Mouse (Mus musculus): ENCODE measurements around the gene Plod2.

Gene Plod2

DNA sequence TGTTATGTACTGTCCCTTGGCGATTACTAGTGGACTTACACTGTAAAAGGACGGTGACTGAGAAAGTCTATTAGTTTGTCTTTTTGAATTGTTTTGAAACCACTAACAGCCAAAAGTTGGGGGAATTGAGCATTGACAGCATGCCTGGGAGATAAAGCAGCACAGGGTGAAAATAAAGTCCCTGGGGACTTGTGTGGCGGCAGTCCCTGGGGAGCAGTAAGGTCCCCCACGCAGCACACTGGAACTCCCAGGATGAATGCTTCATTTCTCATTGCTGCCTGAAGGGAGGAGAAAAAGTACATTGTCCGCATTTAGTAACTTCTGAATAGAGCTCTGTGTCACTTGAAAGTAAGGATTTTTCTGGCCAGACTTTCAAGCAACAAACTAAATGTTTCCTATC lies 49.5 kb downstream of the Plod2 start:
- in situ Hi-C loops (cut with MboI; ENCODE audit: low pct_unique_long_range_greater_than_20kb in 1 of 2, low sequenced_read_pairs in 2 of 2, unreplicated experiment in 1 of 2): no loop called here

DNA sequence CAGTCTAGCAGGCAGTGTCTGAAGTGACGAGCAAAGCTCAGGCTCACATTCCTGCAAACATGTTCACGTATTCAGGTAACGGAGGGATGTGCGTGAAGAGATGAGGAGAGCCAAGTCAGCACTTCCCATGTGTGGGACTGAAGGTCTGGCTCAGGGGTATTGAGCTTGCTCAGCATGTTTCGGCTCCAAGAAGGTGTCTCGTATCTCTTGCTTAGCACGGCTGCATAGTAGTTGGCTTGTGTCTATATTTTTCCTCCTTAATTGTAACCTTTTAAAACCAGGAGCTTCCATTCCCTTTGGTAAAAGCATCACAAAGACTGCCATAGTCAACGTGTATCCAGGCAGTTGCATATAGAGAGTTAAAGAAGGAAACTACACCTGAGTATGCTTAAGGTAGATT lies 50.7 kb downstream of the Plod2 start:
- in situ Hi-C loops (cut with MboI; ENCODE audit: low pct_unique_long_range_greater_than_20kb in 1 of 2, low sequenced_read_pairs in 2 of 2, unreplicated experiment in 1 of 2): no loop called here

DNA sequence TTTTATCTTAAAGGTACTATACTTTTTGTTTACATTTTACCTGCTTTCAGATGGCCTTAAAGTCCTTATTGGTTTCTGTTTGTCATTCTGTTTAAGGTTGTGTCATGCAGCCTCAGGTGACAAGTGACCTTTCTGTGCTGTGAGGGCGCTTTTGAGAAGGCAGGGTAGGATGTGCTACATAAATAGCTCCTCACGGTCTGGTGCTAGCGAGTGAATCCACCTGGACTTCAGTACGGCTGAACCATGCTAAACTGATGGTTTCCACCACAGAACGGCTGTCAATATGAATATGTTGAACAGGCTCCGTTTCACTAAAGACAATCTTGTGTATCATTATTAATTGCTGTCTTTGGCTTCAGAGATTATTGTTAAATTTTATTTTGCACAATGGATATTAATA lies 52.5 kb downstream of the Plod2 start:
- in situ Hi-C loops (cut with MboI; ENCODE audit: low pct_unique_long_range_greater_than_20kb in 1 of 2, low sequenced_read_pairs in 2 of 2, unreplicated experiment in 1 of 2): no loop called here

DNA sequence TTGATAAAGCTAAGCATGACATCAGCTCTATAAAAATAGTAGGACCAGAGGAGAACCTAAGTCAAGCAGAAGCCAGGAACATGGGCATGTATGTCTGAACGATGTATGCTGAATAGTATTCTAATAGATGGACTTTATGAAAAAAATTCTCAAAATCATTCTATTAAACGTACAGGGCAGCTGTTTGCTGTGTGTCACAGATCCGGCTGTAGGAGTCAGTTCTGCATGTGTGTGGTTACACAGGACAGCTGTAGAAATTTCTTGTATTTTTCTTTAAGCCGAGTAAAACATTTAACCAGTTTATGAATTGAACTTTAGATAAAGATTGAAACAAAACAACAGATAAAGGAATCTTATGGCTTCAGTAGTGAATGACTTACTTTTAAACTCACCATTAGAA lies 53.3 kb downstream of the Plod2 start:
- in situ Hi-C loops (cut with MboI; ENCODE audit: low pct_unique_long_range_greater_than_20kb in 1 of 2, low sequenced_read_pairs in 2 of 2, unreplicated experiment in 1 of 2): no loop called here

DNA sequence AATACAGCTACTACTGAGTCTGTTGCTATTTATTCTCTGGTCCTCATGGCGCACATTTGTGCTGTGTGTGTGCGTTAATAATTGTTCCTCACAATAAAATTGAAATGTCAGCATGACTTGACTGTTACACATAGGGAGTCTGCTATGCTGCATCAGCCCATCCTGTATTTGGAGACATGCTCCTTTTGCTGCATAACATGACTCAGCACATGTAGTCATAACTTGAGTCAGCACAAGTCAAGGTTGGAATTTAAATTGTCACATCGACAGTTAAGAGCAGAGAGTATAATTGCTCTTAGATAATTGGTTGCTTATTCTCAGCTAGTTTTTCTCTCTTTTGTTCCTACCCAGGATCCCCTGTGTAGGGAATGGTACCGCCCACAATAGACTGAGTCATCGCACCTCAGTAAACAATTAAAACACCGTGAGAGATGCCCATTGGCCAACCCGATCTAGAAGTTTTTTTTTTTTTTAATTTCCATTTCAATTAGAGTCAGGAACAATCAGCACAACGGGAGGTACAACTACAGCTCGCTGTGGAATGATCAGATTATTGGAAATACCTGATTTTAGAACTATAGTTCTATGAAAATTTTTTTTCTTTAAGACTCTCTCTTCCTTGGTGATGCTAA lies 55.0 kb downstream of the Plod2 start:
- in situ Hi-C loops (cut with MboI; ENCODE audit: low pct_unique_long_range_greater_than_20kb in 1 of 2, low sequenced_read_pairs in 2 of 2, unreplicated experiment in 1 of 2): no loop called here

DNA sequence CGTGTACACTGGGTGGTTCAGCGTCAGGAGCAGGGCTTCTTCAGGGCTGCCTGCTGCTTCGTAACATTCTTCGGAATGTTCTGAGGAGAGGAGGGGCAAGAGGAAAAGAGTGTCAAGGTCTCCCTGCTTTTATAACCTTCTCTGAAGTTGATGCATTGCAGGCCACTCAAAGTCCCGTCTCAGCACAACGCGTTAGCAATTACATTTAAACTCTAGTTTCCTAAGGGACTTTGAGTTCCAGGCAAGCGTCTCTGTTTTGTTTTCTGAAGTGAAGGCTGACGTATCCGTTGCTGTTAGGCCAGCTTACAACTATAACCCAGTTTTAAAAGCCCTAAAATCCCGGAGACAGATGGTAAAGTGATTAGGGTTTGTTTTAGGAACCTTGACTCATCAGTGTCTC lies 55.8 kb downstream of the Plod2 start:
- in situ Hi-C loops (cut with MboI; ENCODE audit: low pct_unique_long_range_greater_than_20kb in 1 of 2, low sequenced_read_pairs in 2 of 2, unreplicated experiment in 1 of 2): no loop called here

DNA sequence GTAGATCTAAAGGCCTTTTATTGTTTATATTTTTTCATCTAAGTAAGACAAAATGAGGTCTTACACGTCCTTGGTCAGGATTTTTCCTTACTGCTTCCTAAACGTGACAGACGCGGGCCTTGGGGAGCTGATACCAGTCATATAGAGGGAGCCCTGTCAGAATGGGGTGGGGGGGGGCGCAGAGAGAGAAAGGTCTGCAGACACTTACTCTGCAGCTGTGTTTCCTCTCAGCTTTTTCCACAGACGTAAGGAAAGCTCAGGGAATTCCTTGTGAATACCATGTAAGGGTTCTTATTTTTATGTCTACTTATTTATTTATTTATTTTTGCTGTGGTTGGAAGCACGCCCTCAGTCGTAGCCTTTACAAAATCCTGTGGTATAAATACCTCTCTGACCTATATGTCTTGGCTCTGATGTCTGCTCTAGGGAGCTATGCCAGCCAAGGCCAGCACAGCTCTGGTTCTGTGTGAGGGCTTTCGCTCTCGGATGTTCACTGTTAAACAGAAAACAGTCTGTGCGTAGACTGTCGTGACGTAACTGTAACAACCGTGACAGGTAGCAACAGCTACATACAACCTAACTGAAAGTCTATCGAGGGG lies 58.0 kb downstream of the Plod2 start:
- in situ Hi-C loops (cut with MboI; ENCODE audit: low pct_unique_long_range_greater_than_20kb in 1 of 2, low sequenced_read_pairs in 2 of 2, unreplicated experiment in 1 of 2): loop anchor here in 1 of 2 experiments (25.0 kb wide), 1 partner anchor 88 kb away; no protein-coding TSS in a partner anchor

DNA sequence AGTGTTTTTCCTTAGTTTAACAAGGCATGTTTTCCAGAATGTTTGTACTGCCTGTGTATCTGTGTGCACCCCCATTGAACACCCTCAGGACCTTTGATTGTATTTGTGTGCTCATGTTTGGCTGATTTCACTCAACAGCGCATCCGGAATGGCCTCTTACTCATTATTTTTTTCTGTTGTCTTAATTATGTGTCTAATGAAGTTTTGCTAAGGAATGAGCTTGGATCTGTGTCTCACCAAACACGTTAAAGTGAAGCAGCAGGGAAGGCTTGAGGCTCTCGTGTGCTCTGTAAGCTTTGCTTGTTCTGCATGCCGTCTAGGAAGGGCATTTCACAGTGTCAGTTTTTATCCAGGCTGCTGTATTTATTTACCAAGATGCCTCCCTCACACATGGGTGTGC lies 59.5 kb downstream of the Plod2 start:
- in situ Hi-C loops (cut with MboI; ENCODE audit: low pct_unique_long_range_greater_than_20kb in 1 of 2, low sequenced_read_pairs in 2 of 2, unreplicated experiment in 1 of 2): loop anchor here in 1 of 2 experiments (25.0 kb wide), 1 partner anchor 89 kb away; no protein-coding TSS in a partner anchor

DNA sequence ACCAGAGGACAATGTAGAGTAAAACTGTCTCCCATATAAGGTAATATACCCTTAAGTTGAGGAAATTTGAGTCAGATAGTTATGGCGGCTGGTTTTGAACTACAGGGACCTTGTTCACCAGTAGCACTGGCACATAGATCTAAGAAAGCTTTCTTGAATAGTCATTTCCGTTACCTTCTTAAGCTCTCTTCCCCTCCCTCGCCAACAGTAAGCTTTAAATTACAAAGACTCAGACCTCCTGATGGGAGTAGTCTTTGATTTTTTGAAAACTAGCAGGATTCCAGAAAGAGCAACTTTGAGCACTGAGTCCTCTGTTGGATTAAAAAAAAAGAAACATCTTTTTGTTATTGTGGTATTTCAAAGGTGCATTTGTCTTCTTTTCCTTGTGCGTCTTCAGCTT lies 61.5 kb downstream of the Plod2 start:
- in situ Hi-C loops (cut with MboI; ENCODE audit: low pct_unique_long_range_greater_than_20kb in 1 of 2, low sequenced_read_pairs in 2 of 2, unreplicated experiment in 1 of 2): loop anchor here in 1 of 2 experiments (25.0 kb wide), 1 partner anchor 91 kb away; no protein-coding TSS in a partner anchor

DNA sequence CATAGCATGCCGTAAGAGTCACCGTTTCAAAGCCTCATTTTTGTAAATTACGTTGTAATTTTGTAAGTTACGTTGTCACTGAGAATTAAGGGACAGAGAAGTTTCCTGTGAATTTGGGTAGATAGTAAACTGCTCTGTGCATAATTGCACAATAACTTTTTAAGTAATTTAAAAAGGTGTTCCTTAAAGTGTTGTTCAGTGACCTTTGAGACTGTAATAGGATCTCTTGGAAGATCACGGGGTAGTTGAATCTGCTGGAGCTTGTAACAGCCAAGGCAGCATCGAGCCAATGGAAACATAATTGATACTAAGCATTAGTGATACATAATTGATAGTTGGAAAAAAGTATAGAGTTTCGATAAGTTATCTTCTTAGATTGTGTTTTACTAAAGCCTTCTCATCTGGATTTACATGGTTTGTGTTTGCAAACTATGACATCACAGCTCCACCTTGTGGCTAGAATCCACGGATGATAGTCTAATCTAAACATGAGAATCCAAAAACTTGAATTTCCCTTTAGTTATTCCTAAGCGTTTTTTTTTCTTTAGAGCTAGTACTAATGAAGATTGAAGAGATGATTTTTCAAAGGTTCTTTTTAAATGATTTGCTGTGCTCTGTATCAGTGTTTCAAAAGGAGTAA lies 68.7 kb downstream of the Plod2 start:
- in situ Hi-C loops (cut with MboI; ENCODE audit: low pct_unique_long_range_greater_than_20kb in 1 of 2, low sequenced_read_pairs in 2 of 2, unreplicated experiment in 1 of 2): loop anchor here in 1 of 2 experiments (25.0 kb wide), 1 partner anchor 98 kb away; no protein-coding TSS in a partner anchor

DNA sequence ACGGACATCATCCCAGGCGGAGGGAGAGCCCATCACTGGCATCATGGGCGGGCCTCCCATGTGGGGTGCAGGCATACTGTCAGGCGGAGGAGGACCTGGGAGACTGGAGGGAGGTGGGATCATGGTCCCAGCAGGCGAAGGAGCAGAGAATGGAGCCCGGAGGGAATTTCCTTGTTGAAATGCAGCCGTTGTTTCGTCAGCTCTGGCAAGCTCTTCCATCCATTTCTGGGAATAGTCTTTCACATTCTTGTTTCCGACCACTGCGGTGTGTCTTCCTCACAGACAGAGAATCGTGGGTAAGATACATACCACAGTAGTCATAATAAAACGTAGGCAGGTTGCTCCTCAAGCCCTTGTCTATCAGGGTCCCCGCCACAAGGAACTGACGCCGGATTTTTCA lies 70.6 kb downstream of the Plod2 start:
- in situ Hi-C loops (cut with MboI; ENCODE audit: low pct_unique_long_range_greater_than_20kb in 1 of 2, low sequenced_read_pairs in 2 of 2, unreplicated experiment in 1 of 2): loop anchor here in 1 of 2 experiments (25.0 kb wide), 1 partner anchor 100 kb away; no protein-coding TSS in a partner anchor

DNA sequence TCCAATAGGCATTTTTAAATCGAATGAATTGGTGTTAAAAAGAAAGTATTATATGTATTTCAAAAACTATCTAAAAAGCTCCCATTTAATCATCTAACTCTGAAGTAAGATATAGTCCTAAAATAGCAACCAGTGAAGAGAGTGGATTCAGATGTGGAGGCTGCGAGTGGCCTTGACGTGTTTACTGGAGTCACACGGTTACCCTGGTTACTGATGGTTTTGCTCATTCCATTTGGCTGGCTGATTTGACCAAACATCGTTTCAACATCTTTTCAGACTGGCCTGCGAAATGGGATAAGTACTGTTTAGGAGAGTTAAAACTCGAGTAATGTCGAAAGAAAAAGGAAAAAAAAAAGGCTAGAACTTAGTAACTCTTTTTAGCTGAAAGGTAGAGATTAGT lies 71.2 kb downstream of the Plod2 start:
- in situ Hi-C loops (cut with MboI; ENCODE audit: low pct_unique_long_range_greater_than_20kb in 1 of 2, low sequenced_read_pairs in 2 of 2, unreplicated experiment in 1 of 2): loop anchor here in 1 of 2 experiments (25.0 kb wide), 1 partner anchor 101 kb away; no protein-coding TSS in a partner anchor

DNA sequence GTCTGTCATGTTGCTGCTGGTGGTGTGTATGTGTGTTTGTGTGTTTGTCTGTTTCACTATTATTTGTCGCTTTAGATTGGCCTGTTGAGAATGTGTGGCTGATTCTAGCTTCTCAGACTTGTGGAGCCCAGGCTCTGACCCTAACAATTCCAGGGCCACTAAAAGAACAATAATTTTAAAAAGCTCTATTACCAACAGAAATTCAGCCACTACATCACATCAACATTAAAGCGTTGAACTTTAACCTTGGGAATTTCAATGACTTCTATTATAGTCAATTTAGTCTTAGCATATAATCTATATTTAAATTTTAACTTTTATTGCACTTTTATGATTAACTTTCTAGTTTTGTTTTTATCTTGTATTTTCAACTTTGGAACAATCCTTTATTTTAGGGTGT lies 74.4 kb downstream of the Plod2 start:
- in situ Hi-C loops (cut with MboI; ENCODE audit: low pct_unique_long_range_greater_than_20kb in 1 of 2, low sequenced_read_pairs in 2 of 2, unreplicated experiment in 1 of 2): loop anchor here in 1 of 2 experiments (25.0 kb wide), 1 partner anchor 104 kb away; no protein-coding TSS in a partner anchor

DNA sequence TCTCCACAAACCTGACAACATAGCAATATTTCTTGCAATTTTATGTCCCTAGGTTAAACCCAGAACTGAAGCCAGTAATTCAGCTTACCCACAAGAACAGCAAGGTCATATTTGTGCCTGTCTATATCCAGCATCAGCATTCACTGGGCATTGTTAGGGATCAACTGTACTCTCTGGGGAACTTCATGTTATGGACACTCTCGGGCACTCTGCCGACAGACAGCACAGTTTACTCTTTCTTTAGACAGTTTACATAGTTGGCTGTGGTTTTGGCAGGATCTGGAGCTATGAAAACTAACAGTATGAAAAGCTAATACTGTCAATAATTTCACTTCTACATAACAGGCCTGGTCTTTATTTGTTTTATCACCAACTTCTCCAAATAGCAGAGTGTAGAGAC lies 75.4 kb downstream of the Plod2 start:
- in situ Hi-C loops (cut with MboI; ENCODE audit: low pct_unique_long_range_greater_than_20kb in 1 of 2, low sequenced_read_pairs in 2 of 2, unreplicated experiment in 1 of 2): loop anchor here in 1 of 2 experiments (25.0 kb wide), 1 partner anchor 105 kb away; no protein-coding TSS in a partner anchor

DNA sequence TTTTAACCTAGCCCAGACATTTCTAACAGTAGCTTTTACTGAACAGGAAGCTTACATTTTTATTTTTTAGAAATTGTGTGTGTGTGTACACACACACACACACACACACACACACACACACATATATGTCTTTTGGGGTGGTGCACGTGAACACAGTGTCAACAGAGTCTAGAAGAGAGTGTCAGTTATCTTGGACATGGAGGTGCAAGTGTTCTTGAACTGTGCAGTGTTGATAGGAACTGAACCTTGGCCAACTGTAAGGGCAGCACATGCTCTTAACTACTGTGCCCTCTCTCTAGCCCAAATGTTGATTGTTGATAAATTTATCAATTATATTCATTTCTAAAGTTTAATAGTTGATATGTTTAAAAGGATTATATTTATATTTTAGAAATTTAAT lies 78.1 kb downstream of the Plod2 start:
- in situ Hi-C loops (cut with MboI; ENCODE audit: low pct_unique_long_range_greater_than_20kb in 1 of 2, low sequenced_read_pairs in 2 of 2, unreplicated experiment in 1 of 2): loop anchor here in 1 of 2 experiments (25.0 kb wide), 1 partner anchor 108 kb away; no protein-coding TSS in a partner anchor

DNA sequence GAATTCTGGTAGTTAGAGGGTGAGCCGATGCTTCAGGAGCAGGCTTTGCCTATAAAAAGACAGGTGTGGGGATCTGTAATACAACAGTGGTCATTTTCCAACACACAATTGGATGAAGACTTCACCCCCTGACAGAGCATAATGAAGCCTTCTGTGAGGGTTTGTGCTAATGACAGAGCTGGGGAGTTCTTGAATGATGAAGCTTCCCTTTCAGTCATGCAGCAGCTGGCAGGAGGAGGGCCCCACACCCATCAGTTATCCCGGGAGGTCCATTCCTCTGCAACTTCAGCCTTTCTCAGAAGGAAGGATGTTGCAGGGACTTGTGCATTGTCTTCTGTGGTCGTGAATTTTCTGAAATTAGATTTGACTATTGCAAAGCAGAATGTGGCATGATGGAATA lies 79.2 kb downstream of the Plod2 start:
- in situ Hi-C loops (cut with MboI; ENCODE audit: low pct_unique_long_range_greater_than_20kb in 1 of 2, low sequenced_read_pairs in 2 of 2, unreplicated experiment in 1 of 2): loop anchor here in 1 of 2 experiments (25.0 kb wide), 1 partner anchor 109 kb away; no protein-coding TSS in a partner anchor

DNA sequence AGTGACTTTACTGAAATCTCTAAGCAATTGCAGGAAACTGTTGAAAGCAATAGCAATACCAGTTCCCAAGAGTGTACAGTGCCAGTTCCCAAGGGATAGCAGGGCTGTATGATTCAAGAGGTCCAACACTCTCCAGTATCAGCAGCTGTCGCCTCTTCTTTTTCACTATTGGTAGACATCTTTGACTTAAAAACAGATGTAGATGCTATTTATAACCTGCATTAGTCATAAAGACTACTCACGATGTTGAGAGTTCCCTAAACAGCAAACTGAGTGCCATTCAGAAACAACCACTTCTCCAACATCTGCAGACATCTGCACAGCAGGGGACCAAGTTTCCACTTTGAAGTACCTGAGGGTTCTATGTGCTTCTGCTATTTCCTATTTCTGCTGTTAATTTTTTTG lies 79.9 kb downstream of the Plod2 start:
- in situ Hi-C loops (cut with MboI; ENCODE audit: low pct_unique_long_range_greater_than_20kb in 1 of 2, low sequenced_read_pairs in 2 of 2, unreplicated experiment in 1 of 2): loop anchor here in 1 of 2 experiments (25.0 kb wide), 1 partner anchor 110 kb away; no protein-coding TSS in a partner anchor

DNA sequence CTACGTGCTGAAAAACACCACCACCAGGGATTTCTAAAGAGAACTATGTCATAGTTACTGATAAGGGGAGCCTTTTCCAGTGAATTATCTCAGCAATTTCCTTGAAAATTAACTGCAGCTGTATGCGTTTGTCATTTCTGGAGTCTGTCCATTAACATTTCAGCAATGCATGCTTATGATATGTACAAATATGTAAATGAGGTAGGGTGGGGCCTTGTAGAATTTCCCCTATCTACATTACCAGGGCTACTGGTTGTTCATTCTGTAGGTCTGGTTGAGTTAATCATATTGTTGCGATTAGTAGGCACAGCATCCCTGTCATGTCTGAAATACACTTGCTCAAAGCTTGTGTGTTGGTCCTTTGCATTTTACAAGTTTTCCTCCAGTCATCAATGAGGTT lies 92.8 kb downstream of the Plod2 start:
- in situ Hi-C loops (cut with MboI; ENCODE audit: low pct_unique_long_range_greater_than_20kb in 1 of 2, low sequenced_read_pairs in 2 of 2, unreplicated experiment in 1 of 2): no loop called here

DNA sequence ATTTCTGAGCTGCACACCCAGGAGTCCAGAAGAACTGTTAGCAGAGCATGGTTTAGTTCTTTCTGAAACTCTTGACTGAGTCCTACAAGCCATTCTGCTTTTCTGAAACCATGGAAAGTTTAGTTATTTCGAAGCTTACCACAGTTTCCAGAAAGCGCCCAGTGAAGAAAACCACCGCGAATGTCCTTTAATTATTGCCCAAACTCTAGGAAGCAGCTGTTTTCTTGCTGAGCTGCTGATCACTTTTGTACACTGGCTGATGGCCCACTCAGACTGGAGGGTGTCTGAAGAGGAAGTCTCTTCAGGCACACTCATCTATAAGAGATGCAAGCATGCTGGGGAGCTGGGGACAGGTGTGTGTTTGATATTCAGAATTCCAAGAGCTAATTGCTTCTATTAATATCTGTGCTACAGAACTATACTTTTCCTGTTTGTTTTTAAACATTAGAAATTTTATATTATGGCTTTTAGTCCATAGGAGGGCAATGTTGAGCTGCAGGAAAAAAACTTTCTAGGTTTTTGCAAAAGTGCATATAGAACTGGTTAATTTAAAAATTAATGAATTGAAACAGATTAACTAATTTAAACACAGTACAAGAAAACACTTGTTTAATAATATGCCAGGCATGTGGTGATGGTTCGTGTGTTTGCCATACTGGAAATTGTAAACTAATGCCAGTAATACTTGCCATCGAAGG lies 97.3 kb downstream of the Plod2 start:
- in situ Hi-C loops (cut with MboI; ENCODE audit: low pct_unique_long_range_greater_than_20kb in 1 of 2, low sequenced_read_pairs in 2 of 2, unreplicated experiment in 1 of 2): no loop called here
